Mouse (Mus musculus) CH12.LX (cell line): Measurements from ENCODE around the gene Ccdc85b. TPM values are rescaled to one million over a fixed set of nuclear protein-coding genes. Genes with fewer than 3 reads are reported as not detected.

Source experiments
- DNase-seq: peaks from one replicate; pipeline ENCODE4 v3.0.0-alpha.2; 2013; ENCODE audit errors: extremely low read depth
- H3K27ac ChIP-seq: 2 replicates; pipeline ENCODE4 v1.5.1; 2012; ENCODE audit warnings: low read depth, mild to moderate bottlenecking, control low read depth, moderate library complexity; ENCODE audit not compliant: insufficient read depth
- H3K27me3 ChIP-seq: replicated peaks from 2 replicates; pipeline ENCODE3; 2012; ENCODE audit warnings: inconsistent platforms
- H3K36me3 ChIP-seq, 2 experiments: replicated peaks in 1 of 2; 2 replicates each; pipeline versions ENCODE3 to v1.6.1; 2012; ENCODE audit warnings: inconsistent platforms in 1 of 2, low read length in 1 of 2, mild to moderate bottlenecking in 1 of 2, mixed read lengths in 1 of 2, moderate library complexity in 1 of 2; ENCODE audit not compliant: control insufficient read depth in 1 of 2, insufficient read depth in 1 of 2
- H3K4me1 ChIP-seq, 2 experiments: 2 replicates each; pipeline ENCODE4 v1.6.1; 2012; ENCODE audit warnings: inconsistent platforms in 1 of 2, moderate library complexity in 1 of 2; ENCODE audit not compliant: insufficient read depth in 2 of 2, control insufficient read depth in 1 of 2
- H3K4me2 ChIP-seq: 2 replicates; pipeline ENCODE4 v1.6.1; 2012; ENCODE audit warnings: low read depth, mild to moderate bottlenecking, control low read depth; ENCODE audit not compliant: poor library complexity, insufficient read depth, severe bottlenecking
- H3K4me3 ChIP-seq, 3 experiments: fragments of 150-350 bp in 1 of 3; sonication (generic) in 1 of 3; replicated peaks in 1 of 3; 2 replicates each; pipeline versions ENCODE3 to v1.5.1; 2011 to 2012; ENCODE audit warnings: low read depth in 2 of 3, low read length in 2 of 3, mild to moderate bottlenecking in 2 of 3, moderate library complexity in 2 of 3, control low read depth in 1 of 3, improper control_type of control experiment in 1 of 3, inconsistent platforms in 1 of 3, mixed read lengths in 1 of 3; ENCODE audit not compliant: poor library complexity in 1 of 3
- H3K79me2 ChIP-seq: replicated peaks from 2 replicates; pipeline ENCODE4 v1.6.1; 2012; ENCODE audit warnings: mild to moderate bottlenecking, moderate library complexity; ENCODE audit not compliant: control insufficient read depth, poor library complexity, insufficient read depth, severe bottlenecking; ENCODE audit errors: extremely low read depth
- H3K9ac ChIP-seq: 2 replicates; pipeline ENCODE4 v1.6.1; 2012; ENCODE audit warnings: low read depth, mild to moderate bottlenecking, control low read depth, moderate library complexity; ENCODE audit not compliant: insufficient read depth
- H3K9me3 ChIP-seq: replicated peaks from 2 replicates; pipeline ENCODE3; 2012; ENCODE audit warnings: low read length, inconsistent platforms, mixed read lengths
- CTCF ChIP-seq, 2 experiments: IDR thresholded peaks in 1 of 2; conservative IDR thresholded peaks in 1 of 2; 2 replicates each; pipeline ENCODE4 v1.5.1; 2011 to 2012; ENCODE audit warnings: low read depth in 2 of 2, low read length in 2 of 2, improper control_type of control experiment in 1 of 2, inconsistent platforms in 1 of 2, mild to moderate bottlenecking in 1 of 2, moderate library complexity in 1 of 2
- GABPA ChIP-seq: IDR thresholded peaks from 2 replicates; pipeline ENCODE4 v1.6.1; 2012; ENCODE audit warnings: low read depth, low read length, improper control_type of control experiment, inconsistent platforms; ENCODE audit not compliant: insufficient replicate concordance
- HCFC1 ChIP-seq: IDR thresholded peaks from 2 replicates; pipeline ENCODE4 v1.6.1; 2012; ENCODE audit warnings: low read depth, mild to moderate bottlenecking, inconsistent platforms, low read length, improper control_type of control experiment
- IRF4 ChIP-seq: IDR thresholded peaks from 2 replicates; pipeline ENCODE4 v1.6.1; 2014; ENCODE audit warnings: low read depth, mild to moderate bottlenecking, inconsistent platforms, low read length, improper control_type of control experiment
- JUND ChIP-seq: conservative IDR thresholded peaks from 2 replicates; pipeline ENCODE4 v1.6.1; 2011; ENCODE audit warnings: low read depth, low read length, improper control_type of control experiment
- MAX ChIP-seq: IDR thresholded peaks from 2 replicates; pipeline ENCODE4 v1.6.1; 2011; ENCODE audit warnings: low read length, improper control_type of control experiment
- NELFE ChIP-seq: IDR thresholded peaks from 2 replicates; pipeline ENCODE4 v1.6.1; 2011; ENCODE audit warnings: low read depth, low read length, improper control_type of control experiment
- PAX5 ChIP-seq: IDR thresholded peaks from 2 replicates; pipeline ENCODE4 v1.6.1; 2012; ENCODE audit warnings: low read length, inconsistent platforms, mixed read lengths
- RCOR1 ChIP-seq: conservative IDR thresholded peaks from 2 replicates; pipeline ENCODE4 v1.6.1; 2012; ENCODE audit warnings: low read depth, mild to moderate bottlenecking, inconsistent platforms, low read length, improper control_type of control experiment
- TBP ChIP-seq: conservative IDR thresholded peaks from 2 replicates; pipeline ENCODE4 v1.6.1; 2011; ENCODE audit warnings: low read depth, low read length, improper control_type of control experiment
- ZKSCAN1 ChIP-seq: IDR thresholded peaks from 2 replicates; pipeline ENCODE4 v1.6.1; 2012; ENCODE audit warnings: low read depth, inconsistent platforms, low read length, improper control_type of control experiment, borderline replicate concordance
- ZNF384 ChIP-seq: IDR thresholded peaks from 2 replicates; pipeline ENCODE4 v1.6.1; 2012; ENCODE audit warnings: low read depth, low read length, improper control_type of control experiment, inconsistent platforms
- dilution Hi-C: fragments of 300-500 bp; cut with MboI; formaldehyde crosslinking; loops from 2 replicates; pipeline ENCODE4 v1.14.3; 2020; ENCODE audit warnings: low sequenced_read_pairs; ENCODE audit not compliant: extremely low pct_unique_long_range_greater_than_20kb, extremely low pct_ligation_motif_present
- in situ Hi-C: fragments of 300-500 bp; cut with MboI; formaldehyde crosslinking; loops from 3 replicates; pipeline ENCODE4 v1.14.3; 2019; ENCODE audit warnings: low sequenced_read_pairs, low pct_ligation_motif_present, low pct_unique_long_range_greater_than_20kb, mixed read lengths
- polyA plus RNA-seq: library from polyadenylated mRNA; unstranded; fragments of >175 nt; gene quantifications from 2 replicates; pipeline ENCODE4 v1.2.1, GENCODE M21; 2012; ENCODE audit warnings: low read depth; ENCODE audit not compliant: insufficient read length
- total RNA-seq, 2 experiments: library from RNA; depleted of rRNA; stranded (reverse); fragments of 300-350 nt in 1 of 2; fragments of >200 nt in 1 of 2; gene quantifications; 2 replicates each; pipeline ENCODE4 v1.2.3; 2012 to 2014

Gene Ccdc85b
- total and polyA plus RNA-seq, 3 experiments: 2.1 to 4.2 (median 4.1) TPM

DNA sequence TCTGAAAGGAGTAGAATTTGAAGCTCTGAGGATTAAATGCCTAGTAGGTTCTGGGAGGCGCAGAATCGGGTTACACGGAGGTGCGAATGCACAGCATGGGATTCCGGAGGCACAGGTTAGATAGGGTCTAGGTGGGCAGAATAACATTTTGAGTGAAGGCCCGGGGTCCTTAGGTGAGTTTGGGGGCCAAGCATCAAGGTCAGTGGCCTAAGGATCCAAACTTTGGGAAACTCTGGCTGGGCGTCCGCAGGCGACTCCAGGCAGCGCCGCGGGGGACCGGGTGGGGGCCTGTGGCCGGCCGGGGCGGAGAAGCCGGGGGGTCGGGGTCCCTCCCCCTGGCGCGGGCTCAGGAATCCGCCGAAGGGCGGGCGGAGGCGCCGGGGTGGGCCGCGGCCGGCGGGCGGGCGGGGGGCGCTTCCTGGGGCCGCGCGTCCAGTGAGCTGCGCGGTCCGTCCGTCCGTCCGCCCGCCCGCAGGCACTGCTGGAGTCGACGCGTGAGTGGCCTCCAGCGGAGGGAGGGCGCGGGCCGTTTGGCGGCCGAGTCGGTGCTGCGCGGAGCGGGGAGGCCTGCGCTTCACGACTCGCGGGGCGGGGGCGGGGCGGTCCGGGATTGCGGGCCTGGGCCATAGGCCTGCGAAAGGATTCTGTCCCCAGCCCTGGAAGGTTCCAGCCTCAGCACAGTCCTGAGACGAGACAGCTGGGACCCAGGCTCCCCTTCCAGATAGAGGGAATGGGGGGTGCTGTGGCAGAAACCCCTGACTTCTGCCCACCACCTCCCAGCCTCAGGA, 16.8 kb upstream of the Ccdc85b start:
- Histone ChIP-seq H3K4me3 (no peak overlapping the region), H3K9me3 (no peaks in the 10 kb centered on the region), H3K4me1 (no peaks in the 10 kb centered on the region), H3K36me3 (peaks cover 0 to 5% of the 10 kb centered on the region in 2 experiments), H3K9ac (no peak overlapping the region), H3K79me2 (no peaks in the 10 kb centered on the region), H3K27ac (no peak overlapping the region), H3K27me3 (no peaks in the 10 kb centered on the region), H3K4me2 (no peak overlapping the region)
- TF ChIP-seq MAX: no peak
- no peak for DNase-seq
- dilution Hi-C loops (no loop called here), in situ Hi-C loops (no loop called here)

DNA sequence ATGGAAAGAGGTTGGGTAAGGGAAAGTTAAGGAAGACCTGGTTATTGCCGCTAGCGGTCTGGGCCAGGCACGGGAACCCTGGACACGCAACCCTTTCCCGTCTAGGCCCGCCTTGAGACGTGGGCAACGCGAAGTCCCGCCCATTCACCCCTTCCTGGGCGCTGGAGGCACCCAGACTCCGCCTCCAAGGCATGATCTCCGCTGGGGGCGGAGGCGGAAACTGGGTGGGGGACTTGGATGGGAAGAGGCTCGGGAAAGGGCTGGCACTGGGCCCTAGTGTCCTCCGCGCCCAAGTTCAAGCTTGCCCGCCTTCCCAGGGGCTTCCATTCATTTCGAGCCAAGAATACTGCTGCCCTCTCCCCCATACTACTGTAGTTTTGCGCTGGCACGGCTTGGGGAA, 16.0 kb upstream of the Ccdc85b start, which contains the start of gene Efemp2:
TSS of gene Efemp2 (plus strand) at position 235 of the 400 bp plus-strand sequence.
- no peak for TF ChIP-seq ZNF384
- no peaks in the 10 kb centered on the region for H3K4me1 ChIP-seq
- no peak within 1 kb of the TSS for H3K4me2 ChIP-seq
- no peaks in the 10 kb centered on the region for H3K79me2 ChIP-seq
- no peak within 1 kb of the TSS for H3K27ac ChIP-seq
- H3K27me3 ChIP-seq: no peaks in the 10 kb centered on the region
- no peak within 1 kb of the TSS for H3K4me3 ChIP-seq
- peaks cover 0 to 5% of the 10 kb centered on the region in 2 experiments for H3K36me3 ChIP-seq
- in situ Hi-C loops: no loop called here
- dilution Hi-C loops: no loop called here
- H3K9ac ChIP-seq: no peak within 1 kb of the TSS
- DNase-seq: no peak
- H3K9me3 ChIP-seq: no peaks in the 10 kb centered on the region

DNA sequence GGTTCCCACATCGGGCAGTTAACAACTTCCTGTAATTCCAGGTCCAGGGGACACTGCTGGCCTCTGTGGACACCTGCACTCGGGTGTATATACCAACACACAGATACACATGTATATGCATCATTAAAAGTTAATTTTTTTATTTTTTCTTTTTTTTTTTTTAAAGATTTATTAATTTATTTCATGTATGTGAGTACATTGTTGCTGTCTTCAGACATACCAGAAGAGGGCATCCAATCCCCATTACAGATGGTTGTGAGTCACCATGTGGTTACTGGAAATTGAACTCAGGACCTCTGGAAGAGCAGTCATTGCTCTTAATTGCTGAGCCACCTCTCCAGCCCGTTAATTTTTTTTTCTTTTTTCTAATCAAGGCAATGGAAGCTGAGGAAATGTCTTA, 15.2 kb upstream of the Ccdc85b start:
- DNase-seq: no peak
- no peaks in the 10 kb centered on the region for H3K9me3 ChIP-seq
- no peak overlapping the region for H3K27ac ChIP-seq
- in situ Hi-C loops (no loop called here), dilution Hi-C loops (no loop called here)
- no peak overlapping the region for H3K4me2 ChIP-seq
- peaks cover under 1 to 13% of the 10 kb centered on the region in 2 experiments for H3K36me3 ChIP-seq
- peaks cover 0 to 6% of the 10 kb centered on the region in 2 experiments; a peak in 1 of 4 replicates for H3K4me1 ChIP-seq
- no peaks in the 10 kb centered on the region for H3K79me2 ChIP-seq
- no peaks in the 10 kb centered on the region for H3K27me3 ChIP-seq
- no peak overlapping the region for H3K9ac ChIP-seq
- no peak for TF ChIP-seq GABPA
- TF ChIP-seq CTCF (conservative IDR thresholded peaks at IDR 0.05 in 1 of 2, IDR thresholded peaks at IDR 0.05 in 1 of 2; ENCODE audit: low read depth in 2 of 2, low read length in 2 of 2): peak in 1 of 2 experiments; percentile 11; a peak in 1 of 4 replicates
- TF ChIP-seq JUND: no peak
- no peak overlapping the region for H3K4me3 ChIP-seq

DNA sequence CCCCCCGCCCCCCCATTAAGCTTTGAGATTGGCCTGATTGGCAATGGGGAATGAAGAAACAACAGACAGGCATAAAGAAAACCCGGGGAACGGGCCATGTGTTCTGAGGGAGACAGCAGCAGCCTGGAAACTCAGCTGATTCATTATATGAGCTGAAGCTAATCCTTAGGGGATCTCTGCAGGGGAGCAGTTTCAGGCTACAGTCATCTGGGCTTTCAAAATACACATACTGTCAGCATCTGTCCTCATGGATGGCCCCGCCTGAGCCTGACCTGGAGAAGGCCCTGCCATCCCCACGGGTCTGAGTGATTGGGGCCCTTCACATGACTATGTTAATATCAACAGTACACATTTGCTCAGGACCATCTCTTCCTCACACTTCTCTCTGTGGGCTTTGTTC, 14.2 kb upstream of the Ccdc85b start:
- dilution Hi-C loops: no loop called here
- no peak overlapping the region for H3K4me3 ChIP-seq
- H3K36me3 ChIP-seq: peaks cover 11 to 23% of the 10 kb centered on the region in 2 experiments
- H3K4me1 ChIP-seq: peaks cover 0 to 6% of the 10 kb centered on the region in 2 experiments; a peak in 1 of 4 replicates
- TF ChIP-seq PAX5: no peak
- no peak for TF ChIP-seq RCOR1
- no peak for TF ChIP-seq ZKSCAN1
- TF ChIP-seq TBP: no peak
- TF ChIP-seq IRF4: no peak
- no peak for TF ChIP-seq HCFC1
- TF ChIP-seq NELFE: no peak
- TF ChIP-seq MAX: no peak
- no peak for TF ChIP-seq GABPA
- H3K4me2 ChIP-seq: no peak overlapping the region
- H3K27me3 ChIP-seq: no peaks in the 10 kb centered on the region
- H3K27ac ChIP-seq: no peak overlapping the region
- DNase-seq: no peak
- no peak overlapping the region for H3K9ac ChIP-seq
- in situ Hi-C loops: no loop called here
- no peaks in the 10 kb centered on the region for H3K9me3 ChIP-seq
- no peaks in the 10 kb centered on the region for H3K79me2 ChIP-seq
